8 mouse cellular contexts compared by ENCODE assay signal in the genomic region with DNA sequence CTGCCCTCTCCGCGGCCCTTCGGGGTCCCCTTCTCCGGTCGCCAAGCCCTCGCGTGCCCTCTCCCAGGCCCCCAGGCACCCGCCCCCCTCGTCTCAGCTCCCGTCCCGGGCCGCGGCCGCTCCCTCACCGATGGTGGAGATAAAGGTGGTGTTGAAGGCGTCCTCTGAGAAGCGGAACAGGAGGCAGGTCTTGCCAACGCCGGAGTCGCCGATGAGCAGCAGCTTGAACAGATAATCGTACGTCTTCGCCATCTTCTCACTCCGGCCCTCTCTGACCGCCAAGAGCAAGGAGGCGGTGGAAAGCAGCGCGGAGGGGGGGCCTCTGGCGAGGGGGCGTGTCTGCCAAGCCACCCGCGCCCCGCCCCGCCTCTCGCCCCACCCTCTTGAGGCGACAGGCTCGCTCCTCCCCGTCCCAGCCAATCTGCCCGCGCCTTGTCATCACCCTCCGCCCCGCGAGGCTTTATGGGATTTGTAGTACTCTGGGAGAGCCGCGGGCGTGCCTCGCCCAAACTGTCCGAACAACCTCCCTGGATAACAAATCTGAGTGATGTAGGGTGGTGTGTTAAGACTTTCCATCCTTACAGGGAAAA. TPM values are rescaled to one million over a fixed set of nuclear protein-coding genes. Genes with fewer than 3 reads are reported as not detected.
A peak's percentile ranks its signal among the peaks of the same experiment; 100 is the strongest.
DNase-seq lines count a peak whose midpoint lies in the region; ATAC-seq lines count a peak whose summit lies in the region.

A gene (minus strand): TSS at position 306 of the 590 bp plus-strand sequence.

- H3K4me3 ChIP-seq in hindbrain, embryonic 14.5 days (replicated peaks; ENCODE audit: low read length) = peak within 1 kb of the TSS; percentile 88

- H3K9ac ChIP-seq in hindbrain, embryonic 14.5 days = peak within 1 kb of the TSS; percentile 96

- no peaks in the 10 kb centered on the region for H3K27me3 ChIP-seq in hindbrain, embryonic 14.5 days (ENCODE audit: control insufficient read depth, insufficient read depth, low read length)

- peak within 1 kb of the TSS; percentile 92 for H3K4me2 ChIP-seq in hindbrain, embryonic 14.5 days (replicated peaks)

- peak; percentile 97 for DNase-seq in R1 (ENCODE audit: low read depth, low spot score)
- DNase-seq in cerebellum, postnatal 25 days = peak; percentile 96 to 99
- peak; percentile 83 to 90 for DNase-seq in frontal cortex, postnatal 25 days (ENCODE audit: low spot score in 2 of 2)
- peak; percentile 97 for DNase-seq in hindbrain, embryonic 14.5 days (ENCODE audit: low spot score)
- peak; percentile 95 for DNase-seq in layer of hippocampus, postnatal 36 days
- peak; percentile 99 for DNase-seq in lung, postnatal 36 days
- DNase-seq in retina, postnatal 1 day = peak; percentile 98
- DNase-seq in urinary bladder, adult 18-20 months (ENCODE audit: low spot score in 2 of 2) = peak; percentile 91 to 96

- peak; percentile 98 for ATAC-seq in hindbrain, embryonic 14.5 days (ENCODE audit: low FRiP score)

- peak within 1 kb of the TSS; percentile 95 for H3K27ac ChIP-seq in hindbrain, embryonic 14.5 days

- no peaks in the 10 kb centered on the region for H3K9me3 ChIP-seq in hindbrain, embryonic 14.5 days (ENCODE audit: control insufficient read depth, low read length)

- H3K36me3 ChIP-seq in hindbrain, embryonic 14.5 days (replicated peaks; ENCODE audit: control insufficient read depth, insufficient read depth) = peaks cover 6% of the 10 kb centered on the region; the same call in 1 of the 2 replicates

- WGBS in hindbrain, embryonic 14.5 days = under 1% methylated on average over 43 of the region's 49 CpGs

- H3K4me1 ChIP-seq in hindbrain, embryonic 14.5 days (replicated peaks; ENCODE audit: control insufficient read depth, insufficient read depth, low read length) = peaks cover 24% of the 10 kb centered on the region

RNA-seq across cellular contexts. Expression of the gene that starts here (rescaled TPM):
- polyA plus RNA-seq in hindbrain, embryonic 14.5 days (2014; fragmentation: Nextera tagmentation; extraction: Ambion mirVana) = 33.8 and 38.2 TPM in 2 replicates
- total RNA-seq in layer of hippocampus, postnatal 36 days (2021) = 10 to 100 TPM; 53.1 to 53.3 TPM

Comparison
In these comparisons a context has a peak if more than half of its experiments do, and no peak if none do; other contexts are left out.
1. Peak in every context shown above with its lines: DNase-seq, ATAC-seq, H3K4me3 ChIP-seq and H3K27ac ChIP-seq.